Mouse (Mus musculus) cortical plate, adult 2 months (tissue): Measurements from ENCODE around the gene Tmem262. TPM values are rescaled to one million over a fixed set of nuclear protein-coding genes. Genes with fewer than 3 reads are reported as not detected.
A peak's percentile ranks its signal among the peaks of the same experiment; 100 is the strongest.
"Not testable (repeated sequence)": the region's sequence is repeated elsewhere in the genome, so short reads cannot be mapped to it uniquely, and the experiment has no call there.

ENCODE experiments used
- H3K27ac ChIP-seq: fragments of 200-500 bp; 2 replicates; pipeline ENCODE4 v1.5.1; 2012; ENCODE audit warnings: low read length, control low read depth, inconsistent platforms; ENCODE audit not compliant: insufficient read depth
- H3K4me1 ChIP-seq: fragments of 200-500 bp; 2 replicates; pipeline ENCODE4 v1.6.1; 2011; ENCODE audit warnings: low read length; ENCODE audit not compliant: control insufficient read depth, insufficient read depth
- H3K4me3 ChIP-seq: fragments of 200-500 bp; 2 replicates; pipeline ENCODE4 v1.5.1; 2011; ENCODE audit warnings: mild to moderate bottlenecking, low read length, control low read depth; ENCODE audit not compliant: insufficient read depth
- CTCF ChIP-seq: fragments of 200-500 bp; IDR thresholded peaks from 2 replicates; pipeline ENCODE4 v1.5.1; 2011; ENCODE audit warnings: mild to moderate bottlenecking, control low read depth, low read length; ENCODE audit not compliant: insufficient read depth; ENCODE audit errors: extremely low read depth
- POLR2A ChIP-seq: fragments of 200-500 bp; IDR thresholded peaks from 2 replicates; pipeline ENCODE4 v1.6.1; 2011; ENCODE audit warnings: mild to moderate bottlenecking, low read length, control low read depth; ENCODE audit not compliant: insufficient read depth; ENCODE audit errors: extremely low read depth
- polyA plus RNA-seq: library from polyadenylated mRNA; depleted of rRNA; stranded (reverse); fragments of >200 nt; gene quantifications from 2 replicates; pipeline ENCODE4 v1.2.3, GENCODE M21; 2012; rRNA removed

The Tmem262 gene
- polyA plus RNA-seq: not detected in 2 replicates

- peaks cover 7% of the 10 kb centered on the region for H3K4me1 ChIP-seq
- H3K4me3 ChIP-seq: no peak within 1 kb of the TSS
- TF ChIP-seq CTCF: no peak
- no peak for TF ChIP-seq POLR2A
- no peak within 1 kb of the TSS for H3K27ac ChIP-seq
These were observed at the start of gene Tmem262 for GRCm38 (mm10) chr19:6079983-6080480. Gene Tmem262 (plus strand): TSS chr19:6080033.

GRCm38 (mm10) chr19:6030520-6031280, 49.1 kb upstream of the Tmem262 start:
- no peak overlapping the region for H3K4me3 ChIP-seq
- no peak overlapping the region for H3K27ac ChIP-seq
- no peaks in the 10 kb centered on the region for H3K4me1 ChIP-seq
- TF ChIP-seq POLR2A (no peak), CTCF (no peak)

DNA sequence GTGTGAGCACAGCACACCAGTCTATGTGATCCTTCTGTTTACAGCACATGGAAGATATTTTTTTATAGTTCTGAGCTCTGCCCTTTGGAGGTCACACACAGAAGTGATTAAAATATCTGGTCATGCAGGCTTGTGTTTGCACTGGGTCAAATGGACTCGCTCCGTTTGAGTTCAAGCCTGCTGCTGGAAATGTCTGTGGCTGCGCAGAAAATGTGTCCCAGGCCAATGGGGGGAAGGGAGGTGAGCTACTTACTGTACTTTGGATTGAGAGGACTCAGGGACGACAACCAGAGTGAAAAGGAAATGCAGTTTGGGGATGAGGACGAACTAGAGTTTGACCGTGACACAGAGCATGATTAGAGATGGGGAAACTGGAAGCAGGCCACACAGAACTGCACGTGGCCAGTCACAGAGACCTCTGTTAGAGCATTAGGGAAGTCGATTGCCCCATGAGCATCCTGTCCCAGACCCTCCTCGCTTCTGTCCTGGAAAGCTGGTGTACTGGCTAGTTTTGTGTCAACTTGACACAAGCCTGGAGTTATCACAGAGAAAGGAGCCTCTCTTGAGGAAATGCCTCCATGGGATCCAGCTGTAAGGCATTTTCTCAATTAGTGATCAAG, 43.8 kb upstream of the Tmem262 start:
- no peaks in the 10 kb centered on the region for H3K4me1 ChIP-seq
- H3K27ac ChIP-seq: no peak overlapping the region
- no peak overlapping the region for H3K4me3 ChIP-seq
- TF ChIP-seq CTCF (no peak), POLR2A (no peak)

DNA sequence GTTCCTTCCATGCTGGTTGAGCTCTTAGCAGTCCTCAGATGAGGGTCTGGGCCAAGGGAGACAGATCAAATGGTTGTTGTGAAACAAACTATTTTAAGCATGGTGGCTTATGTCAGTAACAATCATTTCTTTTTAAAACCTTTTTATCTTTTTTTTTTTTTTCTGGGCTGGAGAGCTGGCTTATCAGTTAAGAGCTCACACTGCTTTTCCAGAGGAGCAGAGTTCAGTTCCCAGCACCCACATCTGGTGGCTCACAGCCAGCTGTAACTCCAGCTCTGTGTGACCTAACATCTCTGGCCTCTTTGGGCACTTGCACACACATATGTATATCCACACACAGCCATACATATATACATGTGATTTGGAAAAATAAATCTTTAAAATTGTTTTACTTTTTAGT, 42.1 kb upstream of the Tmem262 start:
- H3K27ac ChIP-seq: no peak overlapping the region
- no peak for TF ChIP-seq POLR2A
- no peak for TF ChIP-seq CTCF
- no peak overlapping the region for H3K4me3 ChIP-seq
- no peaks in the 10 kb centered on the region for H3K4me1 ChIP-seq

DNA sequence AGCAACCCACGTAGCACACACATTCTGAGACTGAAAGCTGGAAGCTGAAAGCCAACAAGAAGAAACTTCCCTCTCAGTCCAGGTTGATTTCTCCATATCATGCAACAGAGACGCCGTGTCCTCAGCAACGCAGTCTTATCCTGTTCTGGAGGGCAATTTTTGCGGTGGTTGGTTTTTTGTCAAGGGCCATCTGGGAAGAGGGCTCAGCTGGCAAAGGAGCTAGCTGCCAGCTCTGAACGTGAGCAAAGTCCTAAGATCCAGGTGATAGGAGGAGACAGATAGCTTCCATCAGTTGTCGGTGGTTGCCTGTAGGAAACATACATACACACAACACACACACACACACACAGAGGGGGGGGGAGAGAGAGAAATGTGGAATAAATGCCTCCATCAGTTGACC, 41.5 kb upstream of the Tmem262 start:
- TF ChIP-seq CTCF (no peak), POLR2A (no peak)
- no peaks in the 10 kb centered on the region for H3K4me1 ChIP-seq
- no peak overlapping the region for H3K27ac ChIP-seq
- no peak overlapping the region for H3K4me3 ChIP-seq

DNA sequence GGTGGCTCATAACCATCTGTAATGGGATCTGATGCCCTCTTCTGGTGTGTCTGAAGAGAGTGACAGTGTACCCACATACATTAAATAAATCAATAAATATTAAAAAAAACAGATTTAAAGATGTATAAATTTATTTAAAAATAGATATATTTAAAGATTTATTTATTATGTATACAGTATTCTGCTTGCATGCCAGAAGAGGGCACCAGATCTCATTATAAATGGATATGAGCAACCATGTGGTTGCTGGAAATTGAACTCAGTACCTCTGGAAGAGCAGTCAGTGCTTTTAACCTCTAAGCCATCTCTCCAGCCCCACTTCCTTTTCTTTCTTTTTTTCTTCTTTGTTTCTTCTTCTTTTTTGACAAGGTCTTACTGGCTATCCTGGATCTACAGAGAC, 39.8 kb upstream of the Tmem262 start:
- Histone ChIP-seq H3K4me1 (no peaks in the 10 kb centered on the region), H3K4me3 (no peak overlapping the region), H3K27ac (no peak overlapping the region)
- TF ChIP-seq POLR2A (no peak), CTCF (no peak)

DNA sequence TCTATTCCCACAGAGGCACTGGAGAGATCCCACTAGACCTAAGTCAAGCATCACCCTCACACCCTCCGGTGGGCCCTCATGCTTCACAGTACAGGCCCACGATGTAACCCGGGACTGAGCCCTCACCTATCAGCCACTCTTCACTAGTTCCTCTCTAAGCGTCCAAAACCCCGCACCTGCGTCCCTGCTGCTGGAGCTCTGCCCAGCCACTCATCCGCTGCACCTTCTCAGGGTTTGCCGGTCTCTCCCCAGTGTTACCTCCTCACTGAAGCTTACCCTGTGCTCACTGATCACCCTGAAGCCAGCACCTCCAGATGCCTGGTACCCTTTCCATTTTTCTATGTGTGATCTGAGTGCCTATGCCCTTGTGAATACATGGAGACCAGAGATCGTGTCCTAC, 37.5 kb upstream of the Tmem262 start:
- TF ChIP-seq CTCF (no peak), POLR2A (no peak)
- Histone ChIP-seq H3K4me3 (no peak overlapping the region), H3K4me1 (0 out of 2 replicates have a peak, but pooled peaks cover 2% of the 10 kb centered on the region), H3K27ac (no peak overlapping the region)

- not testable (repeated sequence) for H3K4me3 ChIP-seq, H3K27ac ChIP-seq, H3K4me1 ChIP-seq
These were observed 35.7 kb upstream of the Tmem262 start for GRCm38 (mm10) chr19:6044102-6044501.

GRCm38 (mm10) chr19:6045366-6046293, 34.2 kb upstream of the Tmem262 start:
- no peak for TF ChIP-seq CTCF
- Histone ChIP-seq H3K4me3 (peak overlapping the region; percentile 81), H3K27ac (peak overlapping the region; percentile 95), H3K4me1 (peaks cover 6% of the 10 kb centered on the region)
